Mouse (Mus musculus) neural tube, embryonic 12.5 days (tissue): Measurements from ENCODE around the gene Nanos1. TPM values are rescaled to one million over a fixed set of nuclear protein-coding genes. Genes with fewer than 3 reads are reported as not detected.

Experiments
- ATAC-seq: fragments of 200-750 bp; cut with Nextera tagmentation; 2 replicates; pipeline ENCODE4 v1.8.0; 2017; ENCODE audit warnings: low read depth, mild to moderate bottlenecking, moderate TSS enrichment, moderate library complexity; ENCODE audit not compliant: low FRiP score
- H3K27ac ChIP-seq: fragments of 300-500 bp; sonication (generic); 2 replicates; pipeline ENCODE4 v1.5.1; 2016
- H3K27me3 ChIP-seq: fragments of 300-500 bp; sonication (generic); replicated peaks from 2 replicates; pipeline ENCODE4 v1.6.1; 2016; ENCODE audit warnings: mild to moderate bottlenecking
- H3K36me3 ChIP-seq: fragments of 300-500 bp; sonication (generic); 2 replicates; pipeline ENCODE4 v1.6.1; 2016; ENCODE audit warnings: mild to moderate bottlenecking
- H3K4me1 ChIP-seq: fragments of 300-500 bp; sonication (generic); 2 replicates; pipeline ENCODE4 v1.6.1; 2016
- H3K4me2 ChIP-seq: fragments of 300-500 bp; sonication (generic); replicated peaks from 2 replicates; pipeline ENCODE4 v1.6.1; 2016; ENCODE audit warnings: mild to moderate bottlenecking
- H3K4me3 ChIP-seq: fragments of 300-500 bp; sonication (generic); 2 replicates; pipeline ENCODE4 v1.5.1; 2016
- H3K9ac ChIP-seq: fragments of 300-500 bp; sonication (generic); 2 replicates; pipeline ENCODE4 v1.6.1; 2016; ENCODE audit warnings: mild to moderate bottlenecking
- H3K9me3 ChIP-seq: fragments of 300-500 bp; sonication (generic); 2 replicates; pipeline ENCODE4 v1.6.1; 2016; ENCODE audit warnings: mild to moderate bottlenecking
- WGBS: fragments of 180-500 bp; shearing (Covaris S2); methylation state at CpG from one replicate; pipeline ENCODE4 v1.1.7; 2016; 5-methylcytosine and 5-hydroxymethylcytosine counted together
- polyA plus RNA-seq: library from polyadenylated mRNA; unstranded; fragments of >200 nt; fragmentation: Nextera tagmentation; extraction: Ambion mirVana; gene quantifications from 2 replicates; pipeline ENCODE4 v1.2.1, GENCODE M21; 2016

Gene Nanos1
- polyA plus RNA-seq, 1 experiment from 2014 or later: 8.5 TPM

DNA sequence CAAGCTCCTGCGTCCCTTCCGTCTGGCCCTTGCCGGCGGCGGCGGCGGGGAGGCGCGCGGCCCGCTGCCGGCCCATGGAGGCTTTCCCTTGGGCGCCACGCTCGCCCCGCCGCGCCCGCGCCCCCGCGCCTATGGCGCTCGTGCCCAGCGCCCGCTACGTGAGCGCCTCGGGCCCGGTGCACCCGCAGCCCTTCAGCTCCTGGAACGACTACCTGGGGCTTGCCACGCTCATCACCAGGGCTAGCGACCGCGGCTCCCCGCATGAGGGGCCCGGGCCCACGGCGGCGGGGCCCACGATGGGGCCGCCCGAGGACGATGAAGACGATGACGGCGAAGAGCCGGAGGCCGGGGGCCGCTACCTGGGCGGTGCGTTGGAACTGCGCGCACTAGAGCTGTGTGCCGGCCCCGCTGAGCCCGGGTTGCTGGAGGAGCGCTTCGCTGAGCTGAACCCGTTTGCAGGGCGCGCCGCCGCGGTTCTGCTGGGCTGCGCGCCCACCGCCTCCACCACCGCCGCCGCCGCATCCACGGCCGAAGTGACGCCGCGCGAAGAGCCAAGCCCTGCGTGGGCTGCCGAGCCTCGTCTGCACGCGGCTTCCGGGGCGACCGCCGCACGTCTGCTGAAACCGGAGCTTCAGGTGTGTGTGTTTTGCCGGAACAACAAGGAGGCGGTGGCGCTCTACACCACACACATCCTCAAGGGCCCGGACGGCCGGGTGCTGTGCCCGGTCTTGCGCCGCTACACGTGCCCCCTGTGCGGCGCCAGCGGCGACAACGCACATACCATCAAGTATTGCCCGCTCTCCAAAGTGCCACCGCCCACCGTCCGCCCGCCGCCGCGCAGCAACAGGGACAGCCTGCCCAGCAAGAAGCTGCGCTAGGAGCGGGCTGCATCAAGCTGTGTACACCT, 658 bp downstream of the Nanos1 start:
- Histone ChIP-seq H3K9me3 (no peaks in the 10 kb centered on the region), H3K4me2 (peak overlapping the region; percentile 99), H3K27ac (peak overlapping the region; percentile 54), H3K27me3 (peaks cover 6% of the 10 kb centered on the region), H3K4me3 (peak overlapping the region; percentile 77), H3K36me3 (peaks cover 7% of the 10 kb centered on the region; the same call in 1 of the 2 replicates), H3K4me1 (peaks cover 14% of the 10 kb centered on the region), H3K9ac (peak overlapping the region; percentile 77)
- ATAC-seq: peak; percentile 76
- under 1% methylated on average over 115 of the region's 115 CpGs for WGBS

DNA sequence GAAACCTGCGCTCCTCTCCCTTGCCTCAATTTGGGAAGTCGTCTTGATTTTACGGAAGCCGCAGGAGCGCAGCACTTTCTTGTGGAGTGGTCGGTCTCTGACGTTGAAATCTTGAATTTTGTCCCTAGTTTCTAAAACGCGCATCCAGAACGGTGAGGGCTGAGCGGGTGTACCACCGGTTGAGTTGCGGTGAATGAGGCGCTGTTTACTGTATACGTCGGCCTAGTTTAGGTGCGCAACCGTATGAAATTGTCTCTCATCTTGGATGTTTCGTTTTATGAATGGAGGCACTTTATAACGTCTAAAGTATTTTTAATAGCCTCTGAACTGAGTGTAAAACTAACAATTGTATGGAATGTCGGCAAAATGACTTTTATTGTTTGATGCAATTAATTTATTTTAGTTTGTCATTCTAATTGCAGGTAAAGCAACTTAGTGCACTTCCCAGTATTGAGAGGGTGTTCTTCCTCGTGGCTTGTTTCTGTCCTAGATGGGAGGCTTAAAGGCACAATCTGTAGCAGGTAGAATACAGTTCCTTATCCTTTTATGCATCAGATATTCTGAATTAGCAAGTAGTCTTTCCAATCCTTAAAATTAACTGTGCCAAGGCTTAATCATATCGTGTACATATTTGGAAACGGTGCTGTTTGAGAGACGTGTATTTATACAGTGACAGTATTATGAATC, 1.5 kb downstream of the Nanos1 start:
- no peak overlapping the region for H3K27ac ChIP-seq
- H3K4me2 ChIP-seq: peak overlapping the region; percentile 99
- peak overlapping the region; percentile 77 for H3K4me3 ChIP-seq
- H3K27me3 ChIP-seq: peaks cover 6% of the 10 kb centered on the region
- no peak for ATAC-seq
- peaks cover 14% of the 10 kb centered on the region for H3K4me1 ChIP-seq
- H3K36me3 ChIP-seq: peaks cover 10% of the 10 kb centered on the region; the same call in 1 of the 2 replicates
- H3K9ac ChIP-seq: peak overlapping the region; percentile 77; the same call in 1 of the 2 replicates
- 6% methylated on average over 25 of the region's 25 CpGs for WGBS
- H3K9me3 ChIP-seq: no peaks in the 10 kb centered on the region

DNA sequence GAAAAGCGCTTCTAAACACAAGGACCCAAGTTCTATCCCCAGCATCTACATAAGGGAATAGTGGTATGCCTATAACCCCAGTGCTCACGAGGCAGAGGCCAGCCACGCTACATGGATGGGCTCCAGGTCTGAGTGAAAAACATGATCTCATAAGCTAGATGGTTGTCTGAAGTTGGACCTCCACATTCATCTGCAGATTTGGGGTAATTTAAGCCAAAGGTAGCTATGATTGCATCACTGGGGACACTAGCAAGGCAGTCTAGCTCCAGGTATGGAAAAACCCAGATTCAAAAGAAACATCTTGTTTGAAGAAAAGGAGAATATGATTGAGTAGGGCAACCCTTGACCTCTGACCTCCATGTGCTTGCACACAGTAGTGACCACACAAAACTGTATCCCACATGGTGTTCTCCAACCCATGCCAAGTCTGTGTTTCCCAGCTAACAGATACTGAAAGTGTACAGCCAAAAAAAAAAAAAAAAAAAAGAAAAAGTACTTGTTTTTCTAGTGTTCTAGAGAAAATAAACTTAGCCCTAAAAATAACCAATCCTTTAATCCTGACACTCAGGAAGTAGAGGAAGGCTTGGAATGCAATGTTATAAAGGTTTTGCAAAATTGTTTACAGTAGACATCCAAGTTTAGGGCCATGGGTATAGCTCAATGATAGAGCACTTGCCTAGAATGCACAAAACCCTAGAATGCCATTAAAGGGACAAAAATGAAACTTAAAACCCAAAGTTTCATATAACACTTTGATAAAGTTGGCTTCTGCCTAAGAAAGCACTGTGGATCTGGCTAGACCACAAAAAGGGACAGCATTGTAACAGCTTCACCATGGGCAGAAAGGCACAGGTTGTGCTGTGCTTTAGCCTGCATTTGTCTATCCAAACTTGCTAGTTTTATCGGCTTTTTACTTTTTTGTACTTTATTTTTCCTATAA, 3.4 kb downstream of the Nanos1 start:
- WGBS: 73% methylated on average over 4 of the region's 4 CpGs
- Histone ChIP-seq H3K4me2 (no peak overlapping the region), H3K27me3 (peaks cover 6% of the 10 kb centered on the region), H3K9ac (no peak overlapping the region), H3K27ac (no peak overlapping the region), H3K9me3 (no peaks in the 10 kb centered on the region), H3K4me3 (no peak overlapping the region), H3K4me1 (peaks cover 14% of the 10 kb centered on the region), H3K36me3 (peaks cover 27% of the 10 kb centered on the region)
- ATAC-seq: no peak

DNA sequence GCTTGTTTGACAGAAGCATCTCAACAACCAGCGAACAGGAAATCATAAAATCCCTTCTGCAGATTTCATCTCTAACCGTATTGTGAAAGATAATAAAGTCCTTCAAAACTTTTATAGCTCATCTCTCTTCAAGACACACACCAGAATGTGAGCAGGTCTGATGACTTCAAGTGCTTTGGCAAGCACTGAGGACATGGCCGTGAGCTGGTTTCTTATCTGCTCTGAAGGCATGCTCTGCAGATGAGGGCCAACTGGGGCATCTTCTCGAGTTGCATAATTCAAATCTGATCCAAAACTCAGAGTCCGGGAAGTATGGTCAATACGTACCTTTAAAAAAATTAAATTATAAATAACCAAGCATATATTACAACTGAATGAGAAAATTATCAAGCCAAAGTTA, 17.6 kb downstream of the Nanos1 start:
- Histone ChIP-seq H3K9me3 (no peaks in the 10 kb centered on the region), H3K27me3 (no peaks in the 10 kb centered on the region), H3K27ac (no peak overlapping the region), H3K9ac (no peak overlapping the region), H3K4me1 (no peaks in the 10 kb centered on the region), H3K36me3 (peaks cover 79% of the 10 kb centered on the region), H3K4me3 (no peak overlapping the region), H3K4me2 (no peak overlapping the region)
- no peak for ATAC-seq
- 92% methylated on average over 6 of the region's 6 CpGs for WGBS

DNA sequence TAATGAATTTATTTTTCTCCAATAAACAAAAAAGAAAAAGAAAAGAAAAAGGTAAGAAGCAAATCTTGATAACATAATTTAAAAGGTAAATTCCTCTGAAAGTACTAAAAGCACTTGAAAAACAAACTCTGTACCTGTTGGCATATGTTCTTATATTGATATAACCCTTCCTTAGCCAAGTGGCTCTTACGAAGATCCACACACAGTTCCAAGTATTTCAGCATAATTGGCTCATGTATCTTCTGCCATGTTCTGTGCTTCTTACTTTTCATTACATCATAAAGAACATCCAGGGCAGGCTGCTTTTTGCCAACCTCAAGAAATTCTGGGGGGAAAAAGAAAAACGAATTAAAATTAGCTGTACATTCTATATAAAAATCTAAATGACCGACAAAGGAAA, 26.2 kb downstream of the Nanos1 start:
- Histone ChIP-seq H3K36me3 (peaks cover 23% of the 10 kb centered on the region), H3K4me1 (peaks cover 3% of the 10 kb centered on the region; the same call in 1 of the 2 replicates), H3K4me3 (no peak overlapping the region), H3K27ac (no peak overlapping the region), H3K9me3 (no peaks in the 10 kb centered on the region), H3K4me2 (no peak overlapping the region), H3K9ac (no peak overlapping the region), H3K27me3 (no peaks in the 10 kb centered on the region)
- 93% methylated on average over 3 of the region's 3 CpGs for WGBS
- ATAC-seq: no peak

DNA sequence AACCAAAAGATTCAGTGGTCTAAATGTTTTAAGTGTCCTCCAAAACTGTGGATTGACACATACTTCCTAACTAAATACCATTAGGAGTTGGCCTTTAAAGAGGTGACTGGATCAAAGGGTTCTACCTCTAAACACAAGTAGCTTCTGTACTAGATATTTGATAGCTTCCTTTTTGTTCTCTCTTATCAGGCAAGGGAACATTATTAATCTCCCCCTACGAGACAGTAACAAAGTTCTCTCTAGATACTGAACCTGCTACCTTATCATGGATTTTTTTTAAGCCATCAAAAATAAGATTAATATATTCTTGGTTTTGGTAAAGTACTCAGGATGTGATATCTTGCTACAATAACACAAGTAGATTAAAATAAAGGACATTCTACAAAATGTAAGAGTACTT, 28.9 kb downstream of the Nanos1 start:
- Histone ChIP-seq H3K4me3 (no peak overlapping the region), H3K4me1 (peaks cover 11% of the 10 kb centered on the region), H3K4me2 (no peak overlapping the region), H3K36me3 (peaks cover 8% of the 10 kb centered on the region), H3K27ac (no peak overlapping the region), H3K27me3 (no peaks in the 10 kb centered on the region), H3K9ac (no peak overlapping the region), H3K9me3 (no peaks in the 10 kb centered on the region)
- 81% methylated on average over 1 of the region's 1 CpGs for WGBS
- ATAC-seq: no peak

DNA sequence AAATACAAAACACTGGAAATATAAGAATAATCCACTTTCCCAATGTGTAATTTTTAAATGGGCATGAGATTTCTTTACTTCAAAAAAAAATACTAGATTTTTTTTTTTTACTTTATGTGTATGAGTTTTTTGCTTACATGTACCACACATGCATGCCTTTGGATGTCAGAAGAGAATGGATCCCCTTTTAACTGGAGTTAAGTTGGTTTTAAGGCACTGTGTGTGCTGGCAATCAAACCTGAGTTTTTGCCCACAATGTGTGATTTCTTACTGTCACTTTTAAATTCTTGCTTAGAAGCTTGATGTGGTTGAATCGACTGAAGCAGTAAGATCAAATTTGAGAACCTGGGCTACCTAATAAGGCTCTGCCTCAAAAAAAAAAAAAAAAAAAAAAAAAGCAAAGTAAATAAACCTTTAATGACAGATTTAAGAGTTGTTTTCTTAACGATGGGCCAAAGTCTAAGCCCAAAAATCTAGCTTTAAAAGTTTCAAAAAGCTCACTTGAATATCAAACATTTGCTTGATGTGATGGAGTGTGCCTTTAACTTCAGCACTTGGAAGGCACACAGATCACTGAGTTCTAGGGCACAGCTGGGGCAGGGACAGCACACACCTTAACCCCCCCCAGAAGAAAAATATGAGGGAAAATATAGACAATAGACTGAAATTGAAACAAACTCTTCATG, 31.8 kb downstream of the Nanos1 start:
- no peak for ATAC-seq
- H3K27ac ChIP-seq: no peak overlapping the region
- no peaks in the 10 kb centered on the region for H3K27me3 ChIP-seq
- no peaks in the 10 kb centered on the region for H3K36me3 ChIP-seq
- peaks cover 11% of the 10 kb centered on the region for H3K4me1 ChIP-seq
- no peaks in the 10 kb centered on the region for H3K9me3 ChIP-seq
- no peak overlapping the region for H3K9ac ChIP-seq
- 80% methylated on average over 2 of the region's 2 CpGs for WGBS
- H3K4me3 ChIP-seq: no peak overlapping the region
- peak overlapping the region; percentile 41 for H3K4me2 ChIP-seq

DNA sequence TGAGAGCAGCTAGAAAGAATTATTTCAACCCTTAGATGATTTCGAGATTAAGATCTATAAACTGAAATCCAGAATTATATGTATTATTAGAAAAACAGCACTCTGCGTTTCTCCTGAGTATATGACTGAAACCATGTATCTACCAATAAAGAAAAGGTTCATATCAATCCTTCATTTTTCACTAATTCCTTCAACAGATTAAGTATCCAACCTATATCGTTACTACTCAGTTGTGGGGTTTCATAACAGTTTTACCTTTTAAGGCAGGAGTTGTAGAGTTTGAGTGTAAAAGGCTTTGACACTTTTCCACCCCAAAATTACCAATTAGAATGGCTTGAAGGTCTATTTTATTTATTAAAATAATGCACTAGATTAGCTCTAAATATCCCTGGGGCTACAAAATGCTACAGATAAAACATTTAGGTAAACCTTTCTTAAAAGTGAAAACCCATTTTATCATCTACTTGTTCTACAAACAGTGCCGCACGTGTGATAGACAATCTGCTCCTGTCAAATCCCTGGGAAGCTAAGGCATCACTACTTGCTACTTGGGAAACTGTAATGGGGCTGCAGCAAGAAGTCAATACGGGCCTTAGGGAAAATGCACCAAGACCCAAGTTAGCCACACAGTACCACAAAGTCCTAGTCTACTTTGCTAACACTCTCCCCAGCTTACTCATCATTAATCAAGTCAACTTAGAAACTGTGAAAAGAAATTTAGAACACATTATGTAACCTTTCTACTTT, 32.6 kb downstream of the Nanos1 start:
- Histone ChIP-seq H3K4me2 (peak overlapping the region; percentile 63), H3K9ac (0 out of 2 replicates have a peak overlapping the region, but pooled peaks have one; percentile 29), H3K27ac (no peak overlapping the region), H3K4me1 (peaks cover 11% of the 10 kb centered on the region), H3K9me3 (no peaks in the 10 kb centered on the region), H3K36me3 (no peaks in the 10 kb centered on the region), H3K27me3 (no peaks in the 10 kb centered on the region), H3K4me3 (no peak overlapping the region)
- WGBS: 53% methylated on average over 6 of the region's 6 CpGs
- ATAC-seq: no peak

DNA sequence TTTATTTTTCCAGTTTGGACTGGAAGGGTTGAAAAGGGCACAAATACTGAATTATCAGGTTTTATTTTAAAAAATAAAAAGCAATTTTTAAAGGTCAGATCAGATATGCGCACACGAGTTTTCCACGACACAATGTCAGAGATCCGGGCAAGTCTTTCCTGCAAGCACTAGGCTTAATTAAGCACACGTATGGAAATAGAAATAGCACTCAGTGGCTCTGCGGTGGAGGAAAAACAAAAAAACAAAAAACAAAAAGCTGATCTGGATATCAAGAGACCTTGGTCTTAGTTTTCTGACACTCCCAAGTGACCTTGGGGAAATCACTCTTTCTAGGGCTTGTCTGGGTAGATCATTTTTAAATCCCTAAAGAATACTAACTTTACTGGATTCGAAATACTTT, 33.7 kb downstream of the Nanos1 start:
- peak overlapping the region; percentile 99 for H3K4me3 ChIP-seq
- ATAC-seq: no peak
- H3K9me3 ChIP-seq: no peaks in the 10 kb centered on the region
- 3% methylated on average over 7 of the region's 7 CpGs for WGBS
- peak overlapping the region; percentile 91; the same call in 1 of the 2 replicates for H3K27ac ChIP-seq
- no peaks in the 10 kb centered on the region for H3K27me3 ChIP-seq
- H3K36me3 ChIP-seq: no peaks in the 10 kb centered on the region
- H3K4me2 ChIP-seq: peak overlapping the region; percentile 63
- H3K9ac ChIP-seq: peak overlapping the region; percentile 99
- H3K4me1 ChIP-seq: peaks cover 11% of the 10 kb centered on the region

DNA sequence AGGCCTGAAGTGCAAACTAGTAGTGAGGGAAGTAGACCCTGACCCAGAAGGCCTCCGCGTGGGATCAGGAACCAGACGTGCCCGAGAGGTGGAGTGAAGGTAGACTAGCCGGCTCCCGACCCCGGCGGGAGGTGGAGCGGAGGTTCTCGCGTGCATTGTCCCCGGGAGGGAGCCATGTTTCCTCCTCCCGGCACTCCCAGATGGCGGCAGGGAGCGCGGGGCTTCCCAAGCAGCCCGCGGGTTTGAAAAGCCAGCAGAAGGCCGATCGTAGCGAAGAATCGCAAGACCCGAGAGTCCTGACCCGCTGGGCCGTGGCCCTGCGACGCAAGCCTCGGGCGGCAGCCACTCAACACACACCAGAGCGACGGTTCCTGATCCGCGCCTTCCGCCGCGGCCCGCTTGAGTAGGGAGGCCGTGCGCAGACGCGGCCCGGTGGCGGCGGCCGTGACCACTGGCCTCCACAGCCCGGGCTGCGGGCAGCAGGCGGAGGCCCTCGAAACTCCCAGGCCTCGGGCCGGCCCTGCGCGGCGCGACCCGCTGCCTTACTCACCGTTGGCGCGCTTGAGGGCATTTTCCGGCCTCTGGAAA, 34.2 kb downstream of the Nanos1 start:
- ATAC-seq: peak; percentile 67
- H3K4me1 ChIP-seq: peaks cover 11% of the 10 kb centered on the region
- H3K4me3 ChIP-seq: peak overlapping the region; percentile 99
- H3K4me2 ChIP-seq: peak overlapping the region; percentile 63
- no peaks in the 10 kb centered on the region for H3K9me3 ChIP-seq
- H3K27me3 ChIP-seq: no peaks in the 10 kb centered on the region
- no peaks in the 10 kb centered on the region for H3K36me3 ChIP-seq
- peak overlapping the region; percentile 99 for H3K9ac ChIP-seq
- peak overlapping the region; percentile 91 for H3K27ac ChIP-seq
- under 1% methylated on average over 60 of the region's 60 CpGs for WGBS
